8 mouse cellular contexts compared by ENCODE assay signal in the genomic region with DNA sequence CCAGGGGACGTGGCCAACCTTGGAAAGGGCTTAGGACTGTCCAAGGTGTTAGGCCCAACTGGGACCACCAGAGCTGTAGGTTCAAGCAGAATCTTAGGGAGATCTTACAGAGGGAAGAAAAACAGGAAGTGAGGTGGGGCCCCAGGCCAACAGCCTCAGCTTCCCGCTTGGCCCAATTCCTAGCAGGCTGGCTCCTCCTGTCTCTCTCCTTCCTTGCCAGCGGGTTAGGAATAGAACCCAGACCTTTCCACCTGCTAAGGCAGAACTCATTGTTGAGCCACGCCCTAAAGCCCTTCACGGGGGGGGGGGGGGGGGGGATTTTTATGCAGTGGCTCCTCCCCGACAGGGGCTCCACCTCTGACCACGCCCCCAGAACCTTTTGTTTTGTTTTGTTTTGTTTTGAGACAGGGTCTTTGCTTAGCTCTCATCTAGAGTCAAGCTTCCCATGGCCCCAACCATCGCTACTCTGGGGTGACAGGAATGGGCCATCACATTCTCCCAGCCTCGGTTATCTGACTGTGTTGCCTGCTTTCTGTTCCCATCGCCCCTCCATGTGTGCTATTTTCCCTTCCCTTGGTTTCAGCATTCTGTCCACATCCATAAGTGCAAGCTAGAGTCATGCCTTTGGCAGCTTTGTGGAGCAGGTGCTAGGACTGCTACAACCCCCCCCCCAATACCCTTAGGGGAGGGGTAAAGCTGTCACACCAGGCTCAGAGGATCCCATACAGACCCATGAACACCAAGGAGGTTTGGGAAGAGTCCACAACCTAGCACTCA. TPM values are rescaled to one million over a fixed set of nuclear protein-coding genes. Genes with fewer than 3 reads are reported as not detected.
DNase-seq lines count a peak whose midpoint lies in the region; ATAC-seq lines count a peak whose summit lies in the region.

No protein-coding gene starts in this region.

- DNase-seq in frontal cortex, postnatal 25 days (ENCODE audit: low spot score in 2 of 2), result no peak
- no peak for DNase-seq in embryo, embryonic 11 days

- peaks cover 32% of the 10 kb centered on the region for H3K36me3 ChIP-seq in megakaryocyte, embryonic 14.5 days (replicated peaks; ENCODE audit: low read length)
- H3K36me3 ChIP-seq in hindbrain, embryonic 12.5 days, result peaks cover 9% of the 10 kb centered on the region; the same call in 1 of the 2 replicates
- H3K36me3 ChIP-seq in liver, embryonic 15.5 days (replicated peaks), result peaks cover 14% of the 10 kb centered on the region
- peaks cover 7% of the 10 kb centered on the region; the same call in 1 of the 2 replicates for H3K36me3 ChIP-seq in stomach, embryonic 15.5 days

- H3K4me2 ChIP-seq in hindbrain, embryonic 12.5 days (replicated peaks), result no peak overlapping the region
- H3K4me2 ChIP-seq in liver, embryonic 15.5 days, result peak overlapping the region; percentile 97
- H3K4me2 ChIP-seq in stomach, embryonic 15.5 days, result peak overlapping the region; percentile 84

- ATAC-seq in megakaryocyte, adult 5-6 weeks (ENCODE audit: poor library complexity, severe bottlenecking), result no peak
- no peak for ATAC-seq in hindbrain, embryonic 12.5 days (ENCODE audit: low FRiP score)
- no peak for ATAC-seq in liver, embryonic 15.5 days (ENCODE audit: insufficient read depth)
- no peak for ATAC-seq in stomach, embryonic 15.5 days (ENCODE audit: insufficient read depth, low FRiP score, low read depth)

- 55% methylated on average over 9 of the region's 10 CpGs for WGBS in hindbrain, embryonic 12.5 days
- WGBS in liver, embryonic 15.5 days (ENCODE audit: insufficient replicate concordance), result 22% methylated on average over 10 of the region's 10 CpGs
- WGBS in stomach, embryonic 15.5 days, result 41% methylated on average over 10 of the region's 10 CpGs

- H3K9me3 ChIP-seq in megakaryocyte, embryonic 14.5 days, result no peaks in the 10 kb centered on the region
- no peaks in the 10 kb centered on the region for H3K9me3 ChIP-seq in hindbrain, embryonic 12.5 days (replicated peaks)
- no peaks in the 10 kb centered on the region for H3K9me3 ChIP-seq in liver, embryonic 15.5 days (replicated peaks)
- no peaks in the 10 kb centered on the region for H3K9me3 ChIP-seq in stomach, embryonic 15.5 days

- peak overlapping the region; percentile 100 for H3K27ac ChIP-seq in brown adipose tissue, adult 24 weeks (replicated peaks; ENCODE audit: low read depth, low read length)
- peak overlapping the region; percentile 97 for H3K27ac ChIP-seq in hindbrain, embryonic 12.5 days
- peak overlapping the region; percentile 100 for H3K27ac ChIP-seq in liver, embryonic 15.5 days (replicated peaks)
- H3K27ac ChIP-seq in stomach, embryonic 15.5 days, result peak overlapping the region; percentile 99

- H3K4me1 ChIP-seq in megakaryocyte, embryonic 14.5 days, result peaks cover 76% of the 10 kb centered on the region
- H3K4me1 ChIP-seq in brown adipose tissue, adult 24 weeks (ENCODE audit: control insufficient read depth, insufficient read depth, insufficient read length, low read length), result peaks cover 17% of the 10 kb centered on the region
- peaks cover 49% of the 10 kb centered on the region for H3K4me1 ChIP-seq in hindbrain, embryonic 12.5 days
- H3K4me1 ChIP-seq in liver, embryonic 15.5 days (replicated peaks), result peaks cover 68% of the 10 kb centered on the region
- H3K4me1 ChIP-seq in stomach, embryonic 15.5 days, result peaks cover 45% of the 10 kb centered on the region

- peak overlapping the region; percentile 98 for H3K4me3 ChIP-seq in megakaryocyte, embryonic 14.5 days (replicated peaks)
- H3K4me3 ChIP-seq in brown adipose tissue, adult 24 weeks (ENCODE audit: insufficient read depth, low read depth, low read length), result peak overlapping the region; percentile 26
- H3K4me3 ChIP-seq in hindbrain, embryonic 12.5 days, result no peak overlapping the region
- H3K4me3 ChIP-seq in liver, embryonic 15.5 days (replicated peaks), result peak overlapping the region; percentile 90
- no peak overlapping the region for H3K4me3 ChIP-seq in stomach, embryonic 15.5 days (replicated peaks)

- peak overlapping the region; percentile 46; the same call in 1 of the 2 replicates for H3K9ac ChIP-seq in hindbrain, embryonic 12.5 days
- H3K9ac ChIP-seq in liver, embryonic 15.5 days, result peak overlapping the region; percentile 77
- H3K9ac ChIP-seq in stomach, embryonic 15.5 days, result no peak overlapping the region

- H3K27me3 ChIP-seq in megakaryocyte, embryonic 14.5 days (replicated peaks), result no peaks in the 10 kb centered on the region
- H3K27me3 ChIP-seq in hindbrain, embryonic 12.5 days, result no peaks in the 10 kb centered on the region
- no peaks in the 10 kb centered on the region for H3K27me3 ChIP-seq in liver, embryonic 15.5 days
- H3K27me3 ChIP-seq in stomach, embryonic 15.5 days (replicated peaks), result no peaks in the 10 kb centered on the region

RNA-seq across cellular contexts. Expression of gene Mknk2, which starts 0.9 kb away (rescaled TPM):
- 472 and 996 TPM in 2 replicates for polyA plus RNA-seq in megakaryocyte, embryonic 14.5 days (2012; ENCODE audit: insufficient read depth, low replicate concordance)
- total RNA-seq in megakaryocyte, adult 5-6 weeks (2015), result 53.5 and 61.1 TPM in 2 replicates
- 63.3 and 74.8 TPM in 2 replicates for total RNA-seq in megakaryocyte, adult 5-6 weeks (2017)
- 313 and 519 TPM in 2 replicates for polyA plus RNA-seq in brown adipose tissue, adult 24 weeks (2012; ENCODE audit: insufficient read depth, insufficient read length, missing spikeins)
- polyA plus RNA-seq in hindbrain, embryonic 12.5 days (2016; fragmentation: Nextera tagmentation; extraction: Ambion mirVana), result 88.1 and 90.3 TPM in 2 replicates
- polyA plus RNA-seq in liver, embryonic 15.5 days (2015; fragmentation: Nextera tagmentation; extraction: Ambion mirVana), result 74.9 and 84.6 TPM in 2 replicates
- 83.9 and 86.3 TPM in 2 replicates for polyA plus RNA-seq in stomach, embryonic 15.5 days (2015; fragmentation: Nextera tagmentation; extraction: Ambion mirVana)

RNA-seq across cellular contexts. Expression of gene Btbd2, which starts 21.9 kb away (rescaled TPM):
- polyA plus RNA-seq in megakaryocyte, embryonic 14.5 days (2012; ENCODE audit: insufficient read depth, low replicate concordance), result 91.6 and 121 TPM in 2 replicates
- 8.4 and 10.3 TPM in 2 replicates for total RNA-seq in megakaryocyte, adult 5-6 weeks (2015)
- total RNA-seq in megakaryocyte, adult 5-6 weeks (2017), result 16.5 and 30.1 TPM in 2 replicates
- 20.6 and 33.9 TPM in 2 replicates for polyA plus RNA-seq in brown adipose tissue, adult 24 weeks (2012; ENCODE audit: insufficient read depth, insufficient read length, missing spikeins)
- polyA plus RNA-seq in hindbrain, embryonic 12.5 days (2016; fragmentation: Nextera tagmentation; extraction: Ambion mirVana), result 87.8 and 96.4 TPM in 2 replicates
- polyA plus RNA-seq in liver, embryonic 15.5 days (2015; fragmentation: Nextera tagmentation; extraction: Ambion mirVana), result 14.4 and 15.9 TPM in 2 replicates
- 70.1 and 72.2 TPM in 2 replicates for polyA plus RNA-seq in stomach, embryonic 15.5 days (2015; fragmentation: Nextera tagmentation; extraction: Ambion mirVana)

RNA-seq across cellular contexts. Expression of gene Mob3a, which starts 23.0 kb away (rescaled TPM):
- 61.8 and 135 TPM in 2 replicates for polyA plus RNA-seq in megakaryocyte, embryonic 14.5 days (2012; ENCODE audit: insufficient read depth, low replicate concordance)
- 61.8 and 72.0 TPM in 2 replicates for total RNA-seq in megakaryocyte, adult 5-6 weeks (2015)
- 65.0 and 77.3 TPM in 2 replicates for total RNA-seq in megakaryocyte, adult 5-6 weeks (2017)
- polyA plus RNA-seq in brown adipose tissue, adult 24 weeks (2012; ENCODE audit: insufficient read depth, insufficient read length, missing spikeins), result 5.2 and 12.0 TPM in 2 replicates
- polyA plus RNA-seq in hindbrain, embryonic 12.5 days (2016; fragmentation: Nextera tagmentation; extraction: Ambion mirVana), result 56.5 and 62.9 TPM in 2 replicates
- polyA plus RNA-seq in liver, embryonic 15.5 days (2015; fragmentation: Nextera tagmentation; extraction: Ambion mirVana), result 28.0 and 31.6 TPM in 2 replicates
- 46.2 and 47.5 TPM in 2 replicates for polyA plus RNA-seq in stomach, embryonic 15.5 days (2015; fragmentation: Nextera tagmentation; extraction: Ambion mirVana)

RNA-seq across cellular contexts. Expression of gene Izumo4, which starts 23.2 kb away (rescaled TPM):
- 19.4 and 27.8 TPM in 2 replicates for polyA plus RNA-seq in megakaryocyte, embryonic 14.5 days (2012; ENCODE audit: insufficient read depth, low replicate concordance)
- total RNA-seq in megakaryocyte, adult 5-6 weeks (2015), result 11.3 and 14.2 TPM in 2 replicates
- total RNA-seq in megakaryocyte, adult 5-6 weeks (2017), result 4.4 and 6.6 TPM in 2 replicates
- polyA plus RNA-seq in brown adipose tissue, adult 24 weeks (2012; ENCODE audit: insufficient read depth, insufficient read length, missing spikeins), result 2.5 and 5.0 TPM in 2 replicates
- polyA plus RNA-seq in hindbrain, embryonic 12.5 days (2016; fragmentation: Nextera tagmentation; extraction: Ambion mirVana), result 27.1 and 30.5 TPM in 2 replicates
- polyA plus RNA-seq in liver, embryonic 15.5 days (2015; fragmentation: Nextera tagmentation; extraction: Ambion mirVana), result 7.1 and 8.1 TPM in 2 replicates
- polyA plus RNA-seq in stomach, embryonic 15.5 days (2015; fragmentation: Nextera tagmentation; extraction: Ambion mirVana), result 27.1 and 32.0 TPM in 2 replicates

RNA-seq across cellular contexts. Expression of gene Csnk1g2, which starts 56.2 kb away (rescaled TPM):
- polyA plus RNA-seq in megakaryocyte, embryonic 14.5 days (2012; ENCODE audit: insufficient read depth, low replicate concordance), result 476 and 617 TPM in 2 replicates
- total RNA-seq in megakaryocyte, adult 5-6 weeks (2015), result 34.5 and 46.0 TPM in 2 replicates
- total RNA-seq in megakaryocyte, adult 5-6 weeks (2017), result 127 and 144 TPM in 2 replicates
- polyA plus RNA-seq in brown adipose tissue, adult 24 weeks (2012; ENCODE audit: insufficient read depth, insufficient read length, missing spikeins), result 50.9 and 67.7 TPM in 2 replicates
- polyA plus RNA-seq in hindbrain, embryonic 12.5 days (2016; fragmentation: Nextera tagmentation; extraction: Ambion mirVana), result 190 and 192 TPM in 2 replicates
- polyA plus RNA-seq in liver, embryonic 15.5 days (2015; fragmentation: Nextera tagmentation; extraction: Ambion mirVana), result 49.7 and 60.4 TPM in 2 replicates
- 134 and 148 TPM in 2 replicates for polyA plus RNA-seq in stomach, embryonic 15.5 days (2015; fragmentation: Nextera tagmentation; extraction: Ambion mirVana)

Comparison
In these comparisons a context has a peak if more than half of its experiments do, and no peak if none do; other contexts are left out.
1. H3K4me3 ChIP-seq: peak in megakaryocyte, embryonic 14.5 days (single experiment), brown adipose tissue, adult 24 weeks (single experiment) and liver, embryonic 15.5 days (single experiment); none in hindbrain, embryonic 12.5 days (single experiment) and stomach, embryonic 15.5 days (single experiment).
2. Peak in every context shown above with its lines, with median percentiles within 50 percentile points of each other: H3K27ac ChIP-seq.